Mouse (Mus musculus): ENCODE measurements around the gene Grk6.
A peak's percentile ranks its signal among the peaks of the same experiment; 100 is the strongest.

The Grk6 gene

DNA sequence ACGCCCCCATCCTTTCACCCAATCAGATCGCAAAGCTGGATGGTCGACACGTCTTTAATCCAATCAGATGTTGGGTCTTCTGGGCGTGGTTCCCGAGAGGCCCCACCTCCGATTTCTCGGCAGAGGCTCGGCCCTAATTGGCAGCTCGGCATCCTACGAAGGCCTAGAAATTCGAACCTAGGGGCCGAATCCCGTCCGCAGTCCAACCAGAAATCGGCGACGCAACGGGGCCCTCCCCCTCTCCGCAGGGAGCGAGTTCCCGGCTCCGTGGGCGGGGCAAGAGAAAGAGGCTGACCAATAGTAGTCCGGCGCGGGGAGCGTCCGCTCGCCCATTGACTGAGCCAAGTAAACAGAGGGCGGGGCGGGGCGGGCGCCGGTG, at the start of gene Grk6:
Grk6 (plus strand) TSS at position 136 of the 379 bp plus-strand sequence.
- DNase-seq: peak; percentile 100

DNA sequence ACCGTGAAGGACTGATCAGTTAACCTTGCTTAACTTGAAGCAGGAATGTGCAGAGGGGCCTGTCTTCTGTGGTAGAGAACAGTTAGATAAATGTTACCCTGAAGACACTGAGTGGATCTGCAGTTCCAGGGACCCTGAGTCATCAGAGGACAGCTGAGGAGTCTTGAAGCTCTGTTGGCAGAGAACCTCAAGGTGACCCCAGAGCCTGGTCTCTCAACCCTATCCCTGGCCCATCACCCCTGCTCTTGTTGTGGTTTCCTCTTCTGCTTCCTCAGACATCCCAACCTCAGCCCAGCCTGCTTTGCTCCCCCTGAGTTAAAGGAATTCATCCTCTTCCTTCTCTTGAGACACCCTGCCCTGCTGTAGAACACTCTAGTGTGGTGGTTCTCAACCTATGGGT, 46.8 kb upstream of the Grk6 start, which contains the start of gene Slc34a1:
Slc34a1 (plus strand) TSS at position 100 of the 400 bp plus-strand sequence.
- no peak for DNase-seq

DNA sequence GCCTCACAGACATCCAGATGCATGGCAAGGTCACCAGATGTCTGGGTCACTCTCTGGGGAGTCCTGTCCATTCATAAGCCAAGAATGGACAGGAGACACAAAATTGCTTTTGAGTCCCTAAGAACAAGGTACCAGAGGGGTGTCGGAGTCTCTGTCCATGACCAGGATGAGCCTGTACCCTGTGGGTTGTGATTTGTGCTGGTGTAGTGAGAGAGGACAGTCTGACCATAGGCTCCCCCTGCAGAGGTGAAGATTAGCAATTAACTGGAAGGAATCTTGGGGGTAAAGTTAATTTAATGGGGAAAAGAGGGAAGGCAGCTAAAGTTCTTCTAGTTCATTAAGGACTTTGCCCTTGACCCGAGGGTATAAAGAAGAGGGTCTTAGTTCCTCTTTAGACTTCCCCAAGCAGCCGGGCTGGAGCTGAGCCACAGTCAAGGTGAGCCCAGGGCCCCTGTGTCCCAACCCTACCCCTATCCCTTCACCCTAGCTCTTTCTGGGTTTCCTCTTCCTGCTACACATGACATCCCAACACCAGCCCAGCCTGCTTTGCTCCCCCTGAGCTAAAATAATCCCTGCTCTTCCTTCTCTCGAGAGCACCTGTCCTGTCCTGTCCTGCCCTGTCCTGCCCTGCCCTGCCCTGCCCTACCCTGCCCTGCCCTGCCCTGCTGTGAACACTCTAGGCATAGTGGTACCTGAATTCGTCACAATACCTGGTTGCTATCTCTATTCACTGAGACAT, 45.4 kb upstream of the Grk6 start:
- no peak for DNase-seq

DNA sequence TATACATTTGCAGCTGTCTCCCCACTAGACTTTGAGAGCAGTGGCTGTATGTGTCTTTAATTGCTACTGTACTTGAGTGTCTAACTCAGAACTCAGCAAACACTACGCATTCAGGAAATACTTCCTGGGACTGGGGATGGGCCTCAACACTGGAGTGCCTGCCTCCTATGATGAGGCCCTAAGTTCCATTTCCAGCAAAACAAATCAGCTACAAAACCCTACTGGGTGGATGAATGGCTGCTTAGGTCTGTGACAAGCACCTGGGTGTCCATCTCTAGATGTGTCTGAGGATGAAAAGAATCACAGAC, 44.9 kb upstream of the Grk6 start:
- no peak for DNase-seq

DNA sequence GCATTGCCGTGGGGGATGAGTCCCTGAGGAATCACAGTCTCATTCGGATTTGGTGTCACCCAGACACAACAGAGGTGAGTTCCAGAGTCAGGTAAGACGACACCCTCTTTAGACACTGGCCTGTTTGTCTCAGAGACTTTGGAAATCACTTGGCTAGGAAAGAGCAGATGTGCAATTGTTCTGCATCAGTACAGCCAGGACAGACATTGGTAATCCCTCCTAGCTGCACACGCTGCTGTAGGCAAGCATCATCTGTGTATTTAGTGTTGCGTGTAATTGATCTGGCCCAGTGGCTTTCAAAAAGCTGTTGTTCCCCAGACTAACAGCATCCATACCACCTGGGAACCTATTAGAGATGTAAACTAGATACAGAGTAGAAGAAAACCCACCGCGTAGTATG, 41.6 kb upstream of the Grk6 start:
- DNase-seq: peak; percentile 20

DNA sequence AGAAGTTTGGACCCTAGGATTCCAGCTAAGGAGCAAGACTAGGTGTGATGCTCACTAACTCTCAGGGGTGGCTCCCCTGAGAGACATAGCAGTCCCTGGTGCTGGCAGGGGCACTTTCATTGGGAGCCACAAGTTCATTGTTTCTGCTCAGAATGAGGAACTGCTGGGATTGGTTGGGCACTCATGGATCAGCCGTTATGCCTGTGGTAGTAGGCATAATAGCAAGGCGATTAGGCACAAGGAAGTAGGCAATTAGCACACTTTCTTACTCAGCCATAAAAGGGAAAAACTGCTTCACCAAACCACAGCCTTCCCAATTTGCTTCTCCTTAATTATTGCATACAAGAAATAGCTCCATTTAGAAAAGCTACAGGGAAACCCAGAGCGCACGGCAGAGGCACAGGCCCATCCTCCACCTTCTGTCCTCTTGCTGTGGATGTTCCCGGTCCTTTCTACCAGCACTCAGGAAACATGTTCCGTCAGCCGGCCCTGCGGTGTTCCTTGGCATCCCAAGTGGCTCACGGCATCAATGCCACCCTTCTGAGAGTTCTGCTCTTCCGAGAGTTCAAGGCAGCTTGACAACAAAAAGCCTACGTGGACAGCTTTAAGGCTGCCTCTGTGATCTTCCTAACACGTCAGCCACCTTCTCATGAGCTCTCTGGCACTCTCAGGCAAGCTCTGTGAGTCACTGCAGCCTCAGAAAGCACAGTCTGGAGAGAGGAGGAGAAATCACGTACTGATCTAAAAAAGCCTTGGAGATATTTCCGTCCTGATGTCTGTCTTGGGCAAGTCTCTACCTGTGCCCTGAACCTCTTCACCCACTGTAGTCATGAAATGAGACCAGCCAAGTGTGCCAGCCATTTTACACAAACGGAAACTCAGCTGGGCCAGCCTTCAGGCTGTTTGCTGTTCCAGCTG, 40.7 kb upstream of the Grk6 start:
- no peak for DNase-seq

DNA sequence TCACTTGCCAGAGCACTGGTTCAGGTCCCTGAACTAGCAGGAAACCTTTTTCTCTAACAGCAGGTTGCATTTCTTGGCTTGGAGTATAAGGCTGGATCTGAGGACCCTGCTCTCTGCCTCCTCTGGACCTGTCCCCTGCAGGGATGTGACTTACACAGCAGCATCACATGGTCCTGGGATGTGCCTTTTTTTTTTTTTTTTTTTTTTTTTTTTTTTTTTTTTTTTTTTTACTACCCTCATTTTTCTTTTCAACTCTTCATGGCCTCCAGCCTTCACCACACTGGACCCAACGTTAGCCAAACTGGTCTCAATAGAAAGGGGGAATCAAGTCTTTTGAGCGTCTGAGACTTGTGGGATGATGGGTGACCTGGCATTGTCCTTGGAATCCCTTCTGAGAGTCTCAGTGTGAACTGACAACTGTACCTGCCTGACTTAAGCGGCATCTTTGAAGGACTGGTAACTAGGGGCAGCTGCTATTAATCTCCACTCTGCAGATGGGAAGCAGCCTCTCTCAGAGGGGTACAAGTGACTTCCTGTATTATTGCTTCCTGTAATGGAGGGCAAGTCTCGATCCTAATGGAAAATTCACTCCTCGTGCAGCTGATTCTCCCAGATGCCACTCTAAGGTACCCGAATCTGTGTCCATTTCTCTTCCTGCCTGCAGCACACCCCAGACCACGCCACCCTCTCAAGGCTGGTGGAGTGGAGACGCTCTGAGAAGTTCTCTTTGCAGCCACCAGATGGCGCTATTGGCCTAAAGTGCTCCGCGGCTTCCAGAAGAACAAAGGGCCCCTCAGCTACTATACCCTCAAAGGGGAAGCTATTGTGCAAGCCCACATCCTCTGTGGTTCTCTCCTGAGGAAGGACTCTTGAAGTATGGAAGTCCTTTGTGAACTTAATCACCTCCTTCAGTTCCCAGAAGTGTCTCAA, 39.8 kb upstream of the Grk6 start:
- peak; percentile 92 for DNase-seq

DNA sequence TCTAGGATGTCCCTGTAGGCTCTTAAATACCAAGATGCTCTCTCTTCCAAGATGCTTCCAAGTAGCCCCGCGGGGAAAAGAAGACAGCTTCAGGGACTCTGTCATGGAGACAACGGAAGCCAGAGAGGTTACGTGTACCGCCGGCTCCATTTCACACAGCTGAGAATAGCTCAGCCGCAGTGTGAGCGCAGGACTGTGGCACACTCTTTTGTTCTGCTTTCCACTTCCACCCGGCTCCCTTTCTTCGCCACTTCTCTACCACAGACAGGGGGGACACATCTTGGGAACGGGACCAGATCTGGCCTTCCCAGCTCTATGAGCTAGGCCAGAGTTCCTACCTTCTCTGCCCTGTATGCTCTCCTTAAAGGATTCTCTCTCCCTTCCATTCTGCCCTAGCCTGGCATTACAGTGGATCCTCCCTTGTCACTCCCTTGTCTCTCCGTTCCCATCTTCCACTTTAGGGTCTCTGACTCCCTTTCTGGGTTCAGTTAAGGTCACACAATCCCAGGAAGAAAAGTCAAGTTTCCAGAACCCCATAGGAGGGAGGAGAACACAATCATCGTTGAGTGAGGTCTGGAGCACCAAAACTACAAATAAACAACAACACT, 39.0 kb upstream of the Grk6 start:
- DNase-seq: no peak

DNA sequence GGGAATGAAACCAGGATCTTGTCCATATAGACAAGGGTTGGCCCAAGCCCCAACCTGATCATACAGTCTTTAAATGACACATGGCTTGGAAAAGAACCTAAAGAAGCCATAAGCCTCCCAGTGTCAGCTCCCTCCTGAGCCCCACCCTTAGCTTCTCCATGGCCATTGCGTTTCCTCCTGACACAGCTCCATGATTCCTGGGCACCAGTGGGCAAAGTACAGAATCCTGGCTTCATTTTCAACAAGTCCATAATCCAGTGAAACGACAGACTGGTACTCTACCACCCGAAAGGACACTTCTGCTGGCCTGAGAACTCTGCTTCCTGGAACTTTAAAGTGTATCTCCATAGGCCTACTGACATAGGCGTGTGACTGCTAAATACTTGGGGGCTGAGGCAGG, 37.5 kb upstream of the Grk6 start:
- DNase-seq: no peak

DNA sequence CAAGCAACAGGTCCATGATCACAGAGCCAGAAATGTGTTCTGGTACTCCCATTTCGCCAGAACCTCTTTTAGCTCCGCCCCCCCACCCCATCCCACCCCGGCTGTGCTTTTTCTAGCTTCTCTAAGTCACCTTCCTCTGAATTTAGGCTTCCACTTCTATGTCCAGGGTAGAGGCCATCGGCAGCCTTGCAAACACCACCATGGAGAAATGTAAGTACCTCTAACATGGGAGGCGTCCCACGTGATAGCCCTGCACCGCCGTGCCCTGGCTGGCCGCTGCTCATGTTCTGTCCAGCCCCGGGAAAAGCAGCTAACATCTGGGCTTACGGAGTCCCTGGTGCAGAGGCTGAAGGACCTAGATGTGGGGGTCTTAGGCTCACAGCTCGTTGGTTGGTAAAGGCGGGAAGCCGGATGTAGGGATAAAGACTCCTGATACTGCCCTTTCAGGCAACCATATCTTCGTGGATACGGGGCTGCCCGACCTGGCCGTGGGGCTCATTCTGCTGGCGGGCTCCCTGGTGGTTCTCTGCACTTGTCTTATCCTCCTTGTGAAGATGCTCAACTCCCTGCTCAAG, 36.2 kb upstream of the Grk6 start:
- DNase-seq: no peak

DNA sequence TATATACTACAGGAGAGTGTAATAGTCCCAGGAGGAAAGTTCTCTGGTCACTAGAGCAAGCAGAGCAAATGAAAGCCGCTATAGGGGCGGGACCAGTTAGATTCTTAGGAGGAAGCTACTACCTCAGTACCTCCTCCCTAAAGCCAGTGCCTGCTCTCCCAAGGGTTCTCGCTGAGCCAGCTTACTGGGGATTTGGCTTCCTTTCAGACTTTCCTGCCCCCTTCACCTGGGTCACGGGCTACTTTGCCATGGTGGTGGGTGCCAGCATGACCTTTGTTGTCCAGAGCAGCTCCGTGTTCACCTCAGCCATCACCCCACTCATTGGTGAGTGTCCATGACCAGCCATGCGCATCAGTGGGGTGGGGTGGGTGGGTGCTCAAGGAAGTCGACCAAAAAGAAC, 33.0 kb upstream of the Grk6 start:
- no peak for DNase-seq

DNA sequence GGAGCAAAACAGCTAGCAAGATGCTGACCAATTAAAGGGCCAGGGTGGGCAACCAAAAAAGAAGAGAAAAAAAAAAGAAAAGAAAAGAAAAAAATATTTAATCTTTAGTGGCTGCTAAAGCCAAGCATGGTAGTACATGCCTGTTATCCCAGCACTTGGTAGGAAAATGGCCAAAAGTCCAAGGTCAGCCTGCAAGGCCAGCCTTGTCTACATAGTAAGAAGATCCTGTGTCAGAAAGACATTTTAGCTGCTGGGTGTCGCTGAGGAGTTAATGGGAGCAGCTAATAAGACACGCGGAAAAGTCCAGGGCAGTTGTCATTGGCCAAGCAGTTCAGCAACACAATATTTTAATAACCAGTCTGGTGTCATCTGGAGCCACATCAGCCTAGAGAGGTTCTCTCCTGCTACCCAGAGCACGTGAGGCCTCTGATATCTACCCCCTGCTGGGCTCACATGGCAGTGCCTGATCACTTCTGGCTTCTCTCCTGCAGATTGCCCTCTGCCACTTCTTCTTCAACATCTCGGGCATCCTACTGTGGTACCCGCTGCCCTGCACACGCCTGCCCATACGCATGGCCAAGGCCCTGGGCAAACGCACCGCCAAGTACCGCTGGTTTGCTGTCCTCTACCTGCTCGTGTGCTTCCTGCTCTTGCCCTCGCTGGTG, 32.1 kb upstream of the Grk6 start:
- peak; percentile 16 for DNase-seq

DNA sequence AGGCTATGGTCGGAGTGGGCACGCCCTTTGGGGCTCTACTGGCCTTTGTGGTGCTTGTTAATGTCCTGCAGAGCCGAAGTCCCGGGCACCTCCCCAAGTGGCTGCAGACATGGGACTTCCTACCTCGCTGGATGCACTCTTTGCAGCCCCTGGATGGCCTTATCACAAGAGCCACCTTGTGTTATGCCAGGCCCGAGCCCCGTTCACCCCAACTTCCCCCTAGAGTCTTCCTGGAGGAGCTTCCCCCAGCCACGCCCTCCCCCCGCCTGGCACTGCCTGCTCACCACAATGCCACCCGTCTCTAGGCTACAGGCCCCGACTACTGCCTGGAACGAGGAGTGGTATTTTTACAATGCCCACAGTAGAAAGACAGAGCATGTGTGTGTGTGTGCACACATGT, 31.5 kb upstream of the Grk6 start:
- DNase-seq: no peak

DNA sequence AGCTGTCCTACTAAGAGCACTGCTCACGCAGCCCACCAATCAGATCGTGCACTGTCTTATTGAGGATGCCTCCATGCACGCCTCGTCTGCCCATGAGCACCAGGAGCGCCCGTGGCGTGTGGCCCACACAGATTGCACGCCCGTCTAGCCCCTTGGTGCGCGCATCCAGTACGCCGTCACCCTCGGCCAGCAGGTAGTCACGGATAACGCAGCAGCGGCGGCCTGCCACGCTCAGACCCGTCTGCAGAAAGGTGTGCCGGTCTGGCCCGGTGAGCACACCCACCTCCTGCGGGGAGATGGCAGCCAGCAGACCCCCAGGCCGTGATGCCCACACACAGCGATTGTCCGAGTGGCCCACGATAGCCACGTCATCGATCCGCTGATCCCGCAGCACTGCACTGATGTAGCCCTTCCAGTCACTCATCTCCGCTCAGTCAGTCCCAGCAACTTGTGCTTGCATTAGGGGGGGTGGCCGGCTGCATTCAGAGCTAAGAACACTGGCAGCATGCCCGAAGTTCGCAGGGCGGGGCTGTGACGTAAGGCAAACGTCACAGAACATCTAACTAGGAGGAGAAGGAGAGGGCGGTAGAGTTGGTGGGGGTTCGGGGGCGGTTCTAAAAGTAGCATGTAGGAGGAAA, 30.0 kb upstream of the Grk6 start, which contains the start of gene Pfn3:
Pfn3 (minus strand) TSS at position 490 of the 638 bp plus-strand sequence.
- DNase-seq: peak; percentile 82

DNA sequence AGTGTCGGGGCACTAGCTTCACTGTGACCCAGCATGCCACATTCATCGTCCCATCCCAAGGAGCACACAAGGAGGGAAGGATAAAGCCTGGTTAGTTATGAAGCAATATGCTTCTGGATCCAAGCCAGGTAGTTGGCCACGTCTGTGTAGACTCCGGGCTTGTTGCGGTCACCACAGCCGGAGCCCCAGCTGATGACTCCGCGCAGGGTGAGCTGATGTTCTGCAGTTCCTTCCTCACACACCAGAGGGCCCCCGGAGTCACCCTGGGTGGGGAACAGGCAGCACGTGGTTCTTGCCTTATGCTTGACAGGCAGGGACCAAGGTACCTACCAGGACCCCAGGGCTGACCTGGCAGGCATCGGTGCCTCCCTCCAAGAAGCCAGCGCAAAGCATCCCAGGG, 26.9 kb upstream of the Grk6 start:
- peak; percentile 88 for DNase-seq

DNA sequence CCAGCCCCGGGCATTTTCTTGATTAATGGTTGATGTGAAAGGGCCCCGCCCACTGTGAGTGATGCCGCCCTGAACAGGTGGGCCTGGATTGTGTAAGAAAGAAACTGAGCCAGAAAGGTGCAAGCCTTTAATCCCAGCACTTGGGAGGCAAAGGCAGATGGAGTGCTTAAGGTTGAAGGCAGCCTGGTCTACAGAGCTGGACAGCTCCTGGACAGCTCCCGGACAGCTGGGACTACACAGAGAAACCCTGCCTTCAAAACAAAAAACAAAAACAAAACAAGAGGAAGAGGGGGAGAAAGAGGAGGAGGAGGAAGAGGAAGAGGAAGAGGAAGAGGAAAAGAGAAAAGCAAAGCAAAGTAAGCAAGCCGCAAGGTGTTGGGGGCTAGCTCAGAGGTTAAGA, 25.7 kb upstream of the Grk6 start:
- DNase-seq: no peak

DNA sequence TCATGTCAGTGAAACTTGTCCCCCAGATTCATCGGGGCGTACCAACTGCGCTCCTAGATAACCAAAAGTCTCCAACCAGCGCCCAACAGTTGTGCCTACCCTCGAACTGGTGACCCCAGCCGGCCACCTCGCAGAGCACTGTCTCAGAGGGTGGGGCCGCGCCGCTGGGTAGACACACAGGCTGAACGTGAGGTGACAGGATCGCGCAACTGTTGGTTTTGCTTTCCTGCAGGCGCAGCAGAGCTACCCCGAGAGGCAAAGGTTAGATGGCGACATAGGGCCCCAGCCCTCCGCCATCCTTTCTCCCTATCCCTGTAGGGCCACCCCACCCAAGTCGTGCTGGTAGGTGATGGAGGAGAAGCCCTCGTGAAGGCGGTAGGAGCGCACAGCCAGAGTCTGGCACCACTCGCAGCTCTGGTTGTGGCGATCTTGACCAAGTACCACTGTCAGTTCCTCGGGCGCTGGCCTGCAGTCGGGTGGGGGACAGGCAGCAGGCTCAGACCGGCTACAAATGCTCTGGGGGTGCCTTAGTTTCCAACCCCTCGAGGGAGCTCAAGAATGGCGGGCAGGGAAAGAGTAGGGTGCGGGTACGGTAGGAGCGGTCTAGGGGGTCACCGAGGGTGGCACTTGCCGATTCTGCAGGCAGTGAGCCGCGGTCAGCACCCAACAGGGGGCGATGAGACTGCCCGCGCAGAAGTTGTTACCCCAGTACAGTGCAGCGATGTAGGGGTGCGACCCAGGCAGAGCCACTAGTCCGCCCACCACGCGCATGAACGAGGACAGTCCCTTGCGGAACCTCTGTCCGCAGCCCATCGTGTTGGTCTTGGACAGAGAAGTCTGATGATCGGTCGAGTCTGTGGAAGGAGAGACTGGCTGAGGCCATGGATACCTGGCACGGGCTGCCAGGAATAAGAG, 24.6 kb upstream of the Grk6 start:
- peak; percentile 24 for DNase-seq

DNA sequence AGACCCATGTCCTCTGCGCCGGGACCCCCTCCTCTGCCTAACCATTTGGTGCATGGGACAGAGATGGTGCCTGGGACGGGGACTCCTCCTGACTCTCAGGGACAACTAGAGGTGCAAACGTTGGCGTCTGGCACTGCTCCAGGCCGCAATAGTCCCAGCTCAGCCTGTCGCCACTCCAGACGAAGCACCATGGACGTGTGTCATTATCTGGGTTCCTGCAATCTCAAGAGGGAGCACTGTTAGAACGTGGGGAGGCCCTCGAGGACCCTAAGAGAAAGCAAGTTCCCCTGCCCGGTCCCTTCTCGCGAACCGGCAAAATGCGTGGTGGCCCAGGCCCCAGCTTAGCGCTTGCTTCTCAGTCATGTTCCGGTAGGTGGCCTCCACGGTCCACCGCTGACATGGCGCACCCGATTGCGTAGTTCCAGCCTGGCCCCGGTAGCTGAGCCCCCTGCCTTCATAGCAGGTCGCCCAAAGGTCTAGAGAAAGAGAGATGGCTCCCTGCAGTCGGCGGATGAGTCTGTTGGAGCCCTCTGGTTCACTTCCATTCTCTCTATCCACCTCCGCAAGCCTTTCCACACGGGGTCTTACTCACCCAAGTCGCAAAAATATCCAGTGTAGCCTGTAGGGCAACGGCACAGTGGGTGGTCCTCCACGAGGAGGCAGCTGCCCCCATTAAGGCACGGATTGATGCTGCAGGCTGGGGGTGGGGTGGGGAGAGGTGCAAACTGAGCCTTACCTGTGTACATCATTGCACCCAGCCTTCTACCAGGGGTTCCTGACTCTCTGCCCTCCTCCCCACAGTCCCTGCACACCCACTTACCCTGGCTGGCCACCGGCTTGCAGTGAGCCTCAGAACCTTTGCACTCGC, 23.7 kb upstream of the Grk6 start:
- peak; percentile 75 for DNase-seq

DNA sequence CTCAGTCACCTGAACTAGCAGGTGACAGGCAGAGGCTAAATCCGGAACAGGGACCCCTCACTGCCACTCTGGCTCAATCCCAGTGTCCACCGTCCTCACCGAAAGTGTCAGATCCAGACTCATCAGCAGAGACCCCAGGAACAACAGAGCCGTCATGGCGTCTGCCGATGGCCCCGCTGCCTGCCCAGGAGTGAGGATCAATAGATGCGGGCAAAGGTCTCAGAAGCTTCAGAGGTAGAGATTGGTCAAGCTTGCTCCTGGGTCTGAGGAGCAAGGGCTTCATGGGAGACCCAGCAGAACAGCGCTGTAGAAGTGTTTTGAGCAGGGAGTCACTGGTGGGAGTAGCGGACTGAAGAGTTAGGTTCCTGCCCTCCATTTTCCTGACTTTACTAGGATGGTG, 18.3 kb upstream of the Grk6 start, which contains the start of gene F12:
F12 (minus strand) TSS at position 181 of the 400 bp plus-strand sequence.
- DNase-seq: no peak
